Mouse (Mus musculus) heart, adult 8-10 months (tissue): ENCODE measurements around the gene Sap18b. TPM values are rescaled to one million over a fixed set of nuclear protein-coding genes. Genes with fewer than 3 reads are reported as not detected.

Experiments used
- total RNA-seq, 4 experiments: library from RNA; stranded (reverse); gene quantifications; 2 replicates each; pipeline ENCODE4 v1.2.4; 2022

The Sap18b gene
- total RNA-seq, 4 experiments from 2014 or later, result 63.8 to 106 (median 80.1) TPM

Other genes with a start within 250 kb of the Sap18b start
- not detected for gene Prss54, start 249.0 kb upstream of the Sap18b start, total RNA-seq
- gene Gins3, start 191.9 kb upstream of the Sap18b start, total RNA-seq, result 1 to 10 TPM in 3 of 4 experiments, under 1 TPM in 1; 0.71 to 1.9 (median 1.3) TPM
- gene Ndrg4, start 148.4 kb upstream of the Sap18b start, total RNA-seq, result 100 to 1,000 TPM; 116 to 156 (median 143) TPM
- 10 to 100 TPM; 12.6 to 15.3 (median 14.0) TPM for gene Setd6, start 109.5 kb upstream of the Sap18b start, total RNA-seq
- gene Cnot1, start 17.9 kb upstream of the Sap18b start, total RNA-seq, result 100 to 1,000 TPM in 2 of 4 experiments, 10 to 100 TPM in 2; 92.8 to 123 (median 107) TPM
- 10 to 100 TPM; 11.2 to 13.5 (median 12.4) TPM for gene Slc38a7, start 28.2 kb downstream of the Sap18b start, total RNA-seq
- gene Got2, start 63.2 kb downstream of the Sap18b start, total RNA-seq, result 100 to 1,000 TPM; 775 to 831 (median 786) TPM